Mouse (Mus musculus): ENCODE measurements around the gene Emx1. TPM values are rescaled to one million over a fixed set of nuclear protein-coding genes. Genes with fewer than 3 reads are reported as not detected.

Emx1 gene
- polyA plus RNA-seq, 1 experiment: 13.9 TPM

GRCm38 (mm10) chr6:85159092-85159760 lies 28.0 kb upstream of the Emx1 start:
- TF ChIP-seq CTCF (IDR thresholded peaks at IDR 0.05; ENCODE audit: borderline replicate concordance, extremely low read depth, insufficient read depth, insufficient read length): peak; percentile 66
- peak; percentile 81 for DNase-seq (ENCODE audit: low read depth)

GRCm38 (mm10) chr6:85160201-85160923 lies 26.9 kb upstream of the Emx1 start:
- peak; percentile 85 for DNase-seq (ENCODE audit: low read depth)
- peak; percentile 82; the same call in 1 of the 2 replicates for TF ChIP-seq CTCF (IDR thresholded peaks at IDR 0.05; ENCODE audit: borderline replicate concordance, extremely low read depth, insufficient read depth, insufficient read length)
- no peak for TF ChIP-seq POLR2A (IDR thresholded peaks at IDR 0.05; ENCODE audit: borderline replicate concordance, extremely low read depth, insufficient read depth, insufficient read length, poor library complexity, severe bottlenecking)

GRCm38 (mm10) chr6:85165440-85165921 lies 21.8 kb upstream of the Emx1 start:
- DNase-seq (ENCODE audit: low read depth): peak; percentile 95
- TF ChIP-seq CTCF (IDR thresholded peaks at IDR 0.05; ENCODE audit: borderline replicate concordance, extremely low read depth, insufficient read depth, insufficient read length) (no peak), POLR2A (IDR thresholded peaks at IDR 0.05; ENCODE audit: borderline replicate concordance, extremely low read depth, insufficient read depth, insufficient read length, poor library complexity, severe bottlenecking) (no peak)

- TF ChIP-seq POLR2A (IDR thresholded peaks at IDR 0.05; ENCODE audit: borderline replicate concordance, extremely low read depth, insufficient read depth, insufficient read length, poor library complexity, severe bottlenecking): no peak
- TF ChIP-seq CTCF (IDR thresholded peaks at IDR 0.05; ENCODE audit: borderline replicate concordance, extremely low read depth, insufficient read depth, insufficient read length): no peak
- DNase-seq (ENCODE audit: low read depth): no peak
Observed at GRCm38 (mm10) chr6:85179569-85179968, 7.7 kb upstream of the Emx1 start.

- no peak for TF ChIP-seq POLR2A (IDR thresholded peaks at IDR 0.05; ENCODE audit: borderline replicate concordance, extremely low read depth, insufficient read depth, insufficient read length, poor library complexity, severe bottlenecking)
- no peak for TF ChIP-seq CTCF (IDR thresholded peaks at IDR 0.05; ENCODE audit: borderline replicate concordance, extremely low read depth, insufficient read depth, insufficient read length)
- no peak for DNase-seq (ENCODE audit: low read depth)
Observed at GRCm38 (mm10) chr6:85180036-85180435, 7.2 kb upstream of the Emx1 start.

- no peak for DNase-seq (ENCODE audit: low read depth)
Observed at GRCm38 (mm10) chr6:85183951-85184350, 3.3 kb upstream of the Emx1 start.

GRCm38 (mm10) chr6:85186033-85186743 lies 1.1 kb upstream of the Emx1 start:
- TF ChIP-seq POLR2A (IDR thresholded peaks at IDR 0.05; ENCODE audit: borderline replicate concordance, extremely low read depth, insufficient read depth, insufficient read length, poor library complexity, severe bottlenecking): no peak
- TF ChIP-seq CTCF (IDR thresholded peaks at IDR 0.05; ENCODE audit: borderline replicate concordance, extremely low read depth, insufficient read depth, insufficient read length): no peak
- peak; percentile 82 for DNase-seq (ENCODE audit: low read depth)

More at GRCm38 (mm10) chr6:85183951-85184350, 3.3 kb upstream of the Emx1 start:
- no peak for TF ChIP-seq CTCF (IDR thresholded peaks at IDR 0.05; ENCODE audit: borderline replicate concordance, extremely low read depth, insufficient read depth, insufficient read length)
- no peak for TF ChIP-seq POLR2A (IDR thresholded peaks at IDR 0.05; ENCODE audit: borderline replicate concordance, extremely low read depth, insufficient read depth, insufficient read length, poor library complexity, severe bottlenecking)

- TF ChIP-seq POLR2A (IDR thresholded peaks at IDR 0.05; ENCODE audit: borderline replicate concordance, extremely low read depth, insufficient read depth, insufficient read length, poor library complexity, severe bottlenecking) (no peak), CTCF (IDR thresholded peaks at IDR 0.05; ENCODE audit: borderline replicate concordance, extremely low read depth, insufficient read depth, insufficient read length) (no peak)
Observed at GRCm38 (mm10) chr6:85186744-85187059, 536 bp upstream of the Emx1 start.

GRCm38 (mm10) chr6:85188256-85189110 lies 1.2 kb downstream of the Emx1 start:
- DNase-seq (ENCODE audit: low read depth): peak; percentile 49
- TF ChIP-seq CTCF (IDR thresholded peaks at IDR 0.05; ENCODE audit: borderline replicate concordance, extremely low read depth, insufficient read depth, insufficient read length): no peak
- no peak for TF ChIP-seq POLR2A (IDR thresholded peaks at IDR 0.05; ENCODE audit: borderline replicate concordance, extremely low read depth, insufficient read depth, insufficient read length, poor library complexity, severe bottlenecking)

More at GRCm38 (mm10) chr6:85186744-85187059, 536 bp upstream of the Emx1 start:
- peak; percentile 45 for DNase-seq (ENCODE audit: low read depth)

- TF ChIP-seq CTCF (IDR thresholded peaks at IDR 0.05; ENCODE audit: borderline replicate concordance, extremely low read depth, insufficient read depth, insufficient read length) (no peak), POLR2A (IDR thresholded peaks at IDR 0.05; ENCODE audit: borderline replicate concordance, extremely low read depth, insufficient read depth, insufficient read length, poor library complexity, severe bottlenecking) (no peak)
- DNase-seq (ENCODE audit: low read depth): peak; percentile 41
Observed at GRCm38 (mm10) chr6:85189361-85189760, 2.1 kb downstream of the Emx1 start.

All from brain, embryonic 14.5 days (tissue).